Mouse (Mus musculus) forebrain, embryonic 13.5 days (tissue): ENCODE data around the gene Nlrc5. TPM values are rescaled to one million over a fixed set of nuclear protein-coding genes. Genes with fewer than 3 reads are reported as not detected.
"Not testable (repeated sequence)": the region's sequence is repeated elsewhere in the genome, so short reads cannot be mapped to it uniquely, and the experiment has no call there.

ENCODE experiments used
- ATAC-seq: fragments of 200-750 bp; cut with Nextera tagmentation; 2 replicates; pipeline ENCODE4 v1.8.0; 2017
- H3K27ac ChIP-seq: fragments of 300-500 bp; sonication (generic); 2 replicates; pipeline ENCODE4 v1.5.1; 2015; ENCODE audit warnings: inconsistent platforms, mild to moderate bottlenecking, moderate library complexity
- H3K27me3 ChIP-seq: fragments of 300-500 bp; sonication (generic); 2 replicates; pipeline ENCODE4 v1.6.1; 2015; ENCODE audit warnings: mild to moderate bottlenecking, inconsistent platforms
- H3K36me3 ChIP-seq: fragments of 300-500 bp; sonication (generic); 2 replicates; pipeline ENCODE4 v1.6.1; 2015; ENCODE audit warnings: mild to moderate bottlenecking, inconsistent platforms; ENCODE audit not compliant: poor library complexity, severe bottlenecking
- H3K4me1 ChIP-seq: fragments of 300-500 bp; sonication (generic); 2 replicates; pipeline ENCODE4 v1.6.1; 2015; ENCODE audit warnings: inconsistent platforms
- H3K4me2 ChIP-seq: fragments of 300-500 bp; sonication (generic); 2 replicates; pipeline ENCODE4 v1.6.1; 2015; ENCODE audit warnings: inconsistent platforms, mild to moderate bottlenecking, moderate library complexity
- H3K4me3 ChIP-seq: fragments of 300-500 bp; sonication (generic); 2 replicates; pipeline ENCODE4 v1.5.1; 2015; ENCODE audit warnings: mild to moderate bottlenecking, inconsistent platforms
- H3K9ac ChIP-seq: fragments of 300-500 bp; sonication (generic); 2 replicates; pipeline ENCODE4 v1.6.1; 2015; ENCODE audit warnings: mild to moderate bottlenecking, inconsistent platforms
- H3K9me3 ChIP-seq: fragments of 300-500 bp; sonication (generic); replicated peaks from 2 replicates; pipeline ENCODE4 v1.6.1; 2016; ENCODE audit warnings: inconsistent platforms
- WGBS: fragments of 180-500 bp; shearing (Covaris S2); methylation state at CpG from one replicate; pipeline ENCODE4 v1.1.7; 2015; 5-methylcytosine and 5-hydroxymethylcytosine counted together
- polyA plus RNA-seq: library from polyadenylated mRNA; unstranded; fragments of >200 nt; fragmentation: Nextera tagmentation; extraction: Ambion mirVana; gene quantifications from 2 replicates; pipeline ENCODE4 v1.2.1, GENCODE M21; 2015

Nlrc5 gene
- polyA plus RNA-seq, 1 experiment from 2014 or later = 0.12 TPM

DNA sequence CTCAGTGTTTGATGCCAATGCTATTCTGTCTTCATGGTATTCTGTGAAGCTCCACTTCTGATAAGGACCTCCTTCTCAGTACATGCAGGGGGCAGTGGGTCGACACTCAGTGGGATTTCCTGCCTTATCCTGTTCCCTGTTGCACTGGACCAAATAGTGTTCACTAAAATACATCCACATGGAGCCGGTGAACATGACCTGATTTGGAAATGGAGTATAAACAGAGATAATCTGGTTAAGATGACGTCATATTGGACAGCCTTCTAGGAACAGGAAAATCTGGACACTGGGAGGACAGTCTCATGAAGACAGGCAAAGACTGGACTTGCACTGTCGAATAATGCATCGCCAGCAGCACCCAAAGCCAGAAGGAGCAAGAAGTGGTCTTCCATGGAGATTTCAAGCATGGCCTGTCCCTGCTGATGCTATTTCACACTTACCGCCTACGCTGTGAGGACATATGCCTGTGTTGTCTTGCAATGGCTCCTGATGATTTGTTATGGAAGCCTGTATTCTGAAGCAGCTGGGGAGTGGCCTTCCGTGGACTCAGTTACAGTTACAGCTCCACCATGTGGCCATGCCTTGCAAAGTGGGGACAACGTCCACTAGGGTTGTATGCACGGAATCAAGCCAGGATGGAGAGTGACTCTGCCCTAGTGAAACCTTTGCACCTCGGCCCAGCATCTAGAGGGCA is 37.0 kb upstream of the Nlrc5 start:
- Histone ChIP-seq H3K4me3 (no peak overlapping the region), H3K9me3 (no peaks in the 10 kb centered on the region), H3K27me3 (no peaks in the 10 kb centered on the region), H3K27ac (no peak overlapping the region), H3K4me1 (no peaks in the 10 kb centered on the region), H3K4me2 (no peak overlapping the region), H3K9ac (no peak overlapping the region), H3K36me3 (peaks cover 63% of the 10 kb centered on the region)
- 70% methylated on average over 11 of the region's 11 CpGs for WGBS
- peak; percentile 33; the same call in 1 of the 2 replicates for ATAC-seq

- no peak for ATAC-seq
- no peaks in the 10 kb centered on the region for H3K27me3 ChIP-seq
- H3K4me3 ChIP-seq = no peak overlapping the region
- H3K4me1 ChIP-seq = no peaks in the 10 kb centered on the region
- H3K27ac ChIP-seq = no peak overlapping the region
- H3K9me3 ChIP-seq = no peaks in the 10 kb centered on the region
- peaks cover 50% of the 10 kb centered on the region for H3K36me3 ChIP-seq
- H3K4me2 ChIP-seq = no peak overlapping the region
- no peak overlapping the region for H3K9ac ChIP-seq
- 86% methylated on average over 6 of the region's 6 CpGs for WGBS
Observed at GRCm38 (mm10) chr8:94398587-94398986, 35.6 kb upstream of the Nlrc5 start.

- Histone ChIP-seq H3K9ac (no peak overlapping the region), H3K27ac (no peak overlapping the region), H3K36me3 (peaks cover 42% of the 10 kb centered on the region), H3K4me2 (no peak overlapping the region), H3K4me1 (no peaks in the 10 kb centered on the region), H3K4me3 (no peak overlapping the region), H3K9me3 (no peaks in the 10 kb centered on the region), H3K27me3 (no peaks in the 10 kb centered on the region)
- WGBS = 88% methylated on average over 3 of the region's 3 CpGs
- no peak for ATAC-seq
Observed at GRCm38 (mm10) chr8:94399361-94399953, 34.7 kb upstream of the Nlrc5 start.

GRCm38 (mm10) chr8:94399957-94400356 is 34.2 kb upstream of the Nlrc5 start:
- ATAC-seq, H3K9me3 ChIP-seq, H3K27ac ChIP-seq, H3K9ac ChIP-seq, H3K27me3 ChIP-seq, H3K4me2 ChIP-seq, H3K4me1 ChIP-seq, H3K4me3 ChIP-seq: not testable (repeated sequence)
- H3K36me3 ChIP-seq = peaks cover 37% of the 10 kb centered on the region
- WGBS = 76% methylated on average over 2 of the region's 2 CpGs

DNA sequence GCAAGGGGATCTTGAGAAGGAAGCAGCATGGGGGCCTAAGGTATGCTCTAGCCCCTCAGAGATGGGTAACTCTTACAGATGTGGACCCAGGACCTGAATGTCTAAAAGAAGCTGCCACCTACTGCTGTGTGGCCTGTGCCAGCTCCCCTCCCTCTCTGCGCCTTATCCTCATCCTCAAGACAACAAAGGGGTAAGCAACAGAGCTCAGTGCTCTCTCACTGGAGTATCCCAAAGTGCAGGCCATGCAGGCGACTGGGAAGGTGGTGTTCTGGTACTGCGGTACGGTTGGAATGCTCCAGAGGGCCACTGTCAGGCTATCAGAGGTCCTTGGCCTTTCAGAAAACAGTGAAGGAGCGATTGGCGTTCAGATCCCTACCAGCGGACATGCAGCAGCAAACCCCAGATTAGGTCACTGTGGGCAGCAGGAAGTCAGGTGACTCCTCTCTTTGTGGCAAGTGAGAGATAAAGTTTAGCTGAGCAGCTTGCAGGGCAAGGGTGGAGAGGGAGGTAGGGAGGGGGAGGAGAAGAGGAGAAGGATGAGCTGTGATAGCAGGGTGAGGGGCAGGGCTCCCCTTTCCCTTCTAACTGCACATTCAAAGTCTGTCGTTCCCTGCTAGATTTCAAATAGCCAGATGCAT is 25.6 kb upstream of the Nlrc5 start:
- Histone ChIP-seq H3K9ac (no peak overlapping the region), H3K4me2 (no peak overlapping the region), H3K27me3 (no peaks in the 10 kb centered on the region), H3K4me3 (no peak overlapping the region), H3K9me3 (no peaks in the 10 kb centered on the region), H3K4me1 (no peaks in the 10 kb centered on the region), H3K27ac (no peak overlapping the region), H3K36me3 (no peaks in the 10 kb centered on the region)
- 71% methylated on average over 8 of the region's 8 CpGs for WGBS
- no peak for ATAC-seq

DNA sequence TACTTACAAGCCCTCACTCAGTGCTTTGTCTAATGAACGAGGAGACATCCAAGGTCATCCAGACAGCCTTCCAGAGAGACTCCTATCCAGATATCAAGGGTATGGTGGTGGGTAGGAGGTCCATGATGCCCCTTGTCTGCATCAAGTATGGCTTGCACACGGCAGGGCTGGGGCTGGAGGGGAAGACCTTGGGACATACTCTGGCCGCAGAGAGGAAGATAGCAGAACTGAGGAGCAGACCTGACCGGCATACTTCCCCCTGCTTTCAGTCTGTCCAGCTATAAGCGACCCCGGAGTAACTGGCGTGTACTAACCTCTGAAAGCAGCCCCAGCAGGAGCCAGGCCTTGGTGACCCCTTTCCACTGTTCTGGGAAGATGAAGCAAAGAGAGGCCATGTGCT is 24.6 kb upstream of the Nlrc5 start:
- Histone ChIP-seq H3K9me3 (no peaks in the 10 kb centered on the region), H3K4me3 (no peak overlapping the region), H3K27me3 (no peaks in the 10 kb centered on the region), H3K36me3 (no peaks in the 10 kb centered on the region), H3K4me2 (no peak overlapping the region), H3K9ac (no peak overlapping the region), H3K27ac (no peak overlapping the region), H3K4me1 (no peaks in the 10 kb centered on the region)
- 90% methylated on average over 7 of the region's 7 CpGs for WGBS
- no peak for ATAC-seq

GRCm38 (mm10) chr8:94412518-94412917 is 21.6 kb upstream of the Nlrc5 start:
- no peaks in the 10 kb centered on the region for H3K4me1 ChIP-seq
- H3K27me3 ChIP-seq = no peaks in the 10 kb centered on the region
- H3K4me2 ChIP-seq = no peak overlapping the region
- 94% methylated on average over 6 of the region's 6 CpGs for WGBS
- H3K9me3 ChIP-seq = no peaks in the 10 kb centered on the region
- no peak overlapping the region for H3K27ac ChIP-seq
- ATAC-seq = no peak
- H3K4me3 ChIP-seq = no peak overlapping the region
- no peaks in the 10 kb centered on the region for H3K36me3 ChIP-seq
- no peak overlapping the region for H3K9ac ChIP-seq

DNA sequence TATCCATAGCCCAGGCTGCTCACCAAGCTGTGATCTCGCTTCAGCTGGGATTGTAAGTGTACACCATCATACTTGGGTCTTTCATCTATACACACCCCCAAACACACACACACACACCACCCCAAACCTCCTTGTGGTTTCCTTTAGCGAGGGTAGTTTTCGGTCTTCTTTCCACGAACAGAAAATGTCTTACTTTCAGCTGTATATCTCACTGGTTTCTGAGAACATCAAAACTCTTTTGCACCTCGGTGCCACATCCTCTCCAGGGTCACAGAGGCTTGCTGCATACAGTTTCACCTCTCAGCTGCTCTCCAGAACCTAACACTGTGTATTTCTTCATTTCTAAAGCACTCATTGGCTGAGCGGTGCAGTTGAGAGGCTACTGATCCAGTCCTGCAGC is 20.6 kb upstream of the Nlrc5 start:
- Histone ChIP-seq H3K4me2 (no peak overlapping the region), H3K4me1 (no peaks in the 10 kb centered on the region), H3K27me3 (no peaks in the 10 kb centered on the region), H3K9ac (no peak overlapping the region), H3K4me3 (no peak overlapping the region), H3K9me3 (no peaks in the 10 kb centered on the region), H3K27ac (no peak overlapping the region), H3K36me3 (no peaks in the 10 kb centered on the region)
- WGBS = 87% methylated on average over 6 of the region's 6 CpGs
- ATAC-seq = no peak

GRCm38 (mm10) chr8:94415218-94415617 is 18.9 kb upstream of the Nlrc5 start:
- no peaks in the 10 kb centered on the region for H3K4me1 ChIP-seq
- no peaks in the 10 kb centered on the region for H3K36me3 ChIP-seq
- H3K9ac ChIP-seq = no peak overlapping the region
- H3K4me2 ChIP-seq = no peak overlapping the region
- 71% methylated on average over 2 of the region's 2 CpGs for WGBS
- no peaks in the 10 kb centered on the region for H3K9me3 ChIP-seq
- no peaks in the 10 kb centered on the region for H3K27me3 ChIP-seq
- H3K4me3 ChIP-seq = no peak overlapping the region
- no peak for ATAC-seq
- no peak overlapping the region for H3K27ac ChIP-seq

DNA sequence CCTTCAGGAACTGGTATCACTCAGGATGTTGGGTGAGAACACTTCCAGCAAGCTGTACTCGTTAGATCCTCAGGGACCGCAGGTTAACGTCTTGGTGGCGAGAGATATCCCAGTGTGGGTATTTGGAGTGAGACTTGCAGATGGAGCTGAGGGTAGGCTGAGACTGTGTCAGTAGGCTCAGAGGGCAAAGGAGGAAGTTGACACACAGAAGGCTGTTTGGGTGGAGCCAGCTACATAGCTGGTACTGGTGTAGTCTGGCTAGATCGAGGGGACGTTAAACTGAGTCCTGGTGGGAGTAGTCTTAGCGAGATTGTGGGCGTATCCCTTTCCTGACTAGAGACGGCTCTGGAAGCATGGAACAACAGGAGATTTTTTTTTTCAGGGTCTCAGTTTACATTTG is 16.1 kb upstream of the Nlrc5 start:
- no peak for ATAC-seq
- H3K27me3 ChIP-seq = no peaks in the 10 kb centered on the region
- 78% methylated on average over 9 of the region's 9 CpGs for WGBS
- no peaks in the 10 kb centered on the region for H3K36me3 ChIP-seq
- H3K9ac ChIP-seq = no peak overlapping the region
- no peaks in the 10 kb centered on the region for H3K4me1 ChIP-seq
- H3K4me3 ChIP-seq = no peak overlapping the region
- no peak overlapping the region for H3K27ac ChIP-seq
- no peak overlapping the region for H3K4me2 ChIP-seq
- H3K9me3 ChIP-seq = no peaks in the 10 kb centered on the region

GRCm38 (mm10) chr8:94422270-94422669 is 11.9 kb upstream of the Nlrc5 start:
- Histone ChIP-seq H3K9me3 (no peaks in the 10 kb centered on the region), H3K36me3 (no peaks in the 10 kb centered on the region), H3K9ac (no peak overlapping the region), H3K27me3 (no peaks in the 10 kb centered on the region), H3K27ac (no peak overlapping the region), H3K4me1 (no peaks in the 10 kb centered on the region), H3K4me2 (no peak overlapping the region), H3K4me3 (no peak overlapping the region)
- ATAC-seq = no peak
- 93% methylated on average over 4 of the region's 4 CpGs for WGBS

GRCm38 (mm10) chr8:94427953-94428352 is 6.2 kb upstream of the Nlrc5 start:
- H3K9me3 ChIP-seq = no peaks in the 10 kb centered on the region
- no peak overlapping the region for H3K4me2 ChIP-seq
- H3K9ac ChIP-seq = no peak overlapping the region
- WGBS = 82% methylated on average over 10 of the region's 10 CpGs
- H3K27ac ChIP-seq = no peak overlapping the region
- H3K4me1 ChIP-seq = no peaks in the 10 kb centered on the region
- H3K36me3 ChIP-seq = no peaks in the 10 kb centered on the region
- H3K27me3 ChIP-seq = 0 out of 2 replicates have a peak, but pooled peaks cover 8% of the 10 kb centered on the region
- ATAC-seq = no peak
- H3K4me3 ChIP-seq = no peak overlapping the region
